Mouse (Mus musculus) limb, embryonic 14.5 days (tissue): ENCODE measurements at regions not wholly inside any gene's neighbourhood (a gene's known extent, or its start where the extent isn't known, plus 50 kb on each side); places are given as distances from the start of the nearest gene placed in this dataset.

Source experiments
- ATAC-seq: fragments of 200-750 bp; cut with Nextera tagmentation; 2 replicates; pipeline ENCODE4 v1.8.0; 2017; ENCODE audit warnings: low read depth, moderate number of reproducible peaks, moderate TSS enrichment; ENCODE audit not compliant: low FRiP score
- DNase-seq: peaks from one replicate; pipeline ENCODE4 v3.0.0-alpha.2; 2015; ENCODE audit warnings: low spot score
- H3K27ac ChIP-seq: fragments of 300-500 bp; sonication (generic); replicated peaks from 2 replicates; pipeline ENCODE4 v1.5.1; 2014; ENCODE audit warnings: low read depth, mild to moderate bottlenecking, low read length, moderate library complexity, mixed read lengths
- H3K27me3 ChIP-seq: fragments of 300-500 bp; sonication (generic); 2 replicates; pipeline ENCODE4 v1.6.1; 2014; ENCODE audit warnings: low read length, mixed read lengths; ENCODE audit not compliant: control insufficient read depth, insufficient read depth
- H3K36me3 ChIP-seq: fragments of 300-500 bp; sonication (generic); 2 replicates; pipeline ENCODE4 v1.6.1; 2014; ENCODE audit warnings: mild to moderate bottlenecking, low read length, moderate library complexity, mixed read lengths; ENCODE audit not compliant: control insufficient read depth, insufficient read depth
- H3K4me1 ChIP-seq: fragments of 300-500 bp; sonication (generic); 2 replicates; pipeline ENCODE4 v1.6.1; 2014; ENCODE audit warnings: antibody characterized with exemption, low read length, mixed read lengths; ENCODE audit not compliant: control insufficient read depth, insufficient read depth
- H3K4me2 ChIP-seq: fragments of 300-500 bp; sonication (generic); replicated peaks from 2 replicates; pipeline ENCODE4 v1.6.1; 2014; ENCODE audit warnings: low read depth, mild to moderate bottlenecking, low read length, moderate library complexity; ENCODE audit not compliant: severe bottlenecking
- H3K4me3 ChIP-seq: fragments of 300-500 bp; sonication (generic); replicated peaks from 2 replicates; pipeline ENCODE4 v1.5.1; 2014; ENCODE audit warnings: low read length
- H3K9ac ChIP-seq: fragments of 300-500 bp; sonication (generic); 2 replicates; pipeline ENCODE4 v1.6.1; 2014; ENCODE audit warnings: mild to moderate bottlenecking, low read depth, low read length, moderate library complexity; ENCODE audit not compliant: severe bottlenecking
- H3K9me3 ChIP-seq: fragments of 300-500 bp; sonication (generic); 2 replicates; pipeline ENCODE4 v1.6.1; 2016; ENCODE audit warnings: low read length; ENCODE audit not compliant: control insufficient read depth
- POLR2A ChIP-seq: fragments of 200-500 bp; IDR thresholded peaks from 2 replicates; pipeline ENCODE4 v1.8.0; 2012; ENCODE audit warnings: inconsistent platforms, mild to moderate bottlenecking, moderate library complexity, borderline replicate concordance; ENCODE audit not compliant: insufficient read depth, insufficient read length; ENCODE audit errors: extremely low read depth
- WGBS: fragments of 180-500 bp; shearing (Covaris S2); extraction: QIAGEN DNeasy Blood & Tissue Kit; methylation state at CpG from one replicate; pipeline ENCODE4 v1.1.7; 2014; 5-methylcytosine and 5-hydroxymethylcytosine counted together

- H3K9me3 ChIP-seq = no peaks in the 10 kb centered on the region
- TF ChIP-seq POLR2A = no peak
- H3K36me3 ChIP-seq = no peaks in the 10 kb centered on the region
- H3K4me2 ChIP-seq = peak overlapping the region; percentile 42
- whole genome bisulfite sequencing = 34% methylated on average over 16 of the region's 16 CpGs
- H3K27me3 ChIP-seq = no peaks in the 10 kb centered on the region
- no peaks in the 10 kb centered on the region for H3K4me1 ChIP-seq
- DNase-seq (peak; percentile 78), ATAC-seq (peak; percentile 84)
- H3K9ac ChIP-seq = peak overlapping the region; percentile 17; the same call in 1 of the 2 replicates
- H3K4me3 ChIP-seq = peak overlapping the region; percentile 27
- no peak overlapping the region for H3K27ac ChIP-seq
Observed at GRCm38 (mm10) chr15:56046679-56047532, 1430.5 kb downstream of the Slc22a22 start.

- Histone ChIP-seq H3K4me2 (no peak overlapping the region), H3K4me3 (no peak overlapping the region), H3K27me3 (no peaks in the 10 kb centered on the region), H3K4me1 (no peaks in the 10 kb centered on the region), H3K27ac (no peak overlapping the region), H3K9ac (no peak overlapping the region), H3K36me3 (no peaks in the 10 kb centered on the region), H3K9me3 (no peaks in the 10 kb centered on the region)
- no peak for DNase-seq
- no peak for ATAC-seq
- WGBS = 87% methylated on average over 10 of the region's 10 CpGs
- no peak for TF ChIP-seq POLR2A
Observed at GRCm38 (mm10) chr15:56045510-56046245, 1431.7 kb downstream of the Slc22a22 start.

- TF ChIP-seq POLR2A = no peak
- Histone ChIP-seq H3K4me2 (no peak overlapping the region), H3K4me1 (no peaks in the 10 kb centered on the region), H3K9me3 (no peaks in the 10 kb centered on the region), H3K27me3 (no peaks in the 10 kb centered on the region), H3K4me3 (no peak overlapping the region), H3K36me3 (no peaks in the 10 kb centered on the region), H3K27ac (no peak overlapping the region), H3K9ac (no peak overlapping the region)
- WGBS = 74% methylated on average over 4 of the region's 4 CpGs
- no peak for ATAC-seq
- no peak for DNase-seq
Observed at GRCm38 (mm10) chr15:56043282-56043681, 1434.1 kb downstream of the Slc22a22 start.

DNA sequence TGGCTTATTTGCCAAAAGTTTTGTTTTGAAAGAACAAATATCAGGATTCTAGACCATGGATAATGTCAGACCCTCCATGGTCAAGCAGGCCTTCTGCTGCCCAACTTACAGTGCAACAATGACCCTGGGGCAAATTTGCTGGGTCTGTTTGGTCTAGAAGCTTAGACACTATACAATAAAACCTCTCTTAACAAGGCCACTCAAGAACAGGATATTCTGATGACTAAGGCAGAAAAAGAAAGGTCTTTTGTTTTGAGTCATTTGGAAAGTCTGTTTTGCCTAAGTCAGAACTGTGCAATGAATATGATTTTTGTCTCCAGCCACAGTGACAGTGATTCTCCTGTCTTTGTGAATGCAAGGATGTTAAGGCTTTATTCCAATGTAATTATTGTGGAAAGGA is 1435.0 kb downstream of the Slc22a22 start:
- H3K4me3 ChIP-seq = no peak overlapping the region
- ATAC-seq = no peak
- no peak for DNase-seq
- no peaks in the 10 kb centered on the region for H3K4me1 ChIP-seq
- no peaks in the 10 kb centered on the region for H3K27me3 ChIP-seq
- no peak overlapping the region for H3K4me2 ChIP-seq
- H3K36me3 ChIP-seq = no peaks in the 10 kb centered on the region
- H3K27ac ChIP-seq = no peak overlapping the region
- no peak overlapping the region for H3K9ac ChIP-seq
- no peaks in the 10 kb centered on the region for H3K9me3 ChIP-seq
- no peak for TF ChIP-seq POLR2A

GRCm38 (mm10) chr15:56030007-56030406 is 1447.4 kb downstream of the Slc22a22 start:
- Histone ChIP-seq H3K27me3 (no peaks in the 10 kb centered on the region), H3K27ac (no peak overlapping the region), H3K4me2 (no peak overlapping the region), H3K36me3 (no peaks in the 10 kb centered on the region), H3K9ac (no peak overlapping the region), H3K4me3 (no peak overlapping the region), H3K9me3 (peaks cover 4% of the 10 kb centered on the region; the same call in 1 of the 2 replicates), H3K4me1 (no peaks in the 10 kb centered on the region)
- no peak for TF ChIP-seq POLR2A
- DNase-seq = no peak
- WGBS = 92% methylated on average over 2 of the region's 2 CpGs
- ATAC-seq = no peak
